Mouse (Mus musculus) ES-E14 (cell line): Measurements from ENCODE around the gene Gm9887. TPM values are rescaled to one million over a fixed set of nuclear protein-coding genes. Genes with fewer than 3 reads are reported as not detected.
A peak's percentile ranks its signal among the peaks of the same experiment; 100 is the strongest.

ENCODE experiments used
- DNase-seq: peaks from one replicate; pipeline ENCODE4 v3.0.0-alpha.2; 2013; ENCODE audit warnings: low read depth, low spot score
- H3K27ac ChIP-seq: 2 replicates; pipeline ENCODE4 v1.5.1; 2012; ENCODE audit warnings: low read depth, mild to moderate bottlenecking, low read length, moderate library complexity, mixed read lengths; ENCODE audit not compliant: poor library complexity, insufficient read depth, severe bottlenecking
- H3K36me3 ChIP-seq: 2 replicates; pipeline ENCODE4 v1.6.1; 2012; ENCODE audit warnings: mild to moderate bottlenecking, low read length, moderate library complexity, mixed read lengths; ENCODE audit not compliant: control insufficient read depth, poor library complexity, insufficient read depth, severe bottlenecking
- H3K4me1 ChIP-seq, 2 experiments: fragments of 150-350 bp in 1 of 2; sonication (generic) in 1 of 2; 2 replicates each; pipeline ENCODE4 v1.6.1; 2012; ENCODE audit warnings: low read length in 2 of 2, mild to moderate bottlenecking in 1 of 2, mixed read lengths in 1 of 2; ENCODE audit not compliant: control insufficient read depth in 2 of 2, insufficient read depth in 2 of 2, poor library complexity in 1 of 2
- H3K4me3 ChIP-seq, 2 experiments: fragments of 150-350 bp in 1 of 2; sonication (generic) in 1 of 2; 2 replicates each; pipeline ENCODE4 v1.5.1; 2012; ENCODE audit warnings: low read length in 2 of 2, low read depth in 1 of 2, mild to moderate bottlenecking in 1 of 2, mixed read lengths in 1 of 2; ENCODE audit not compliant: insufficient read depth in 1 of 2, poor library complexity in 1 of 2, severe bottlenecking in 1 of 2
- H3K9ac ChIP-seq: 2 replicates; pipeline ENCODE4 v1.6.1; 2012; ENCODE audit warnings: low read depth, mild to moderate bottlenecking, low read length, mixed read lengths; ENCODE audit not compliant: poor library complexity, insufficient read depth, severe bottlenecking
- H3K9me3 ChIP-seq: fragments of 150-350 bp; sonication (generic); 2 replicates; pipeline ENCODE4 v1.6.1; 2012; ENCODE audit warnings: low read depth, mild to moderate bottlenecking, low read length; ENCODE audit not compliant: control insufficient read depth, insufficient read depth
- CHD2 ChIP-seq: IDR thresholded peaks from 2 replicates; pipeline ENCODE4 v1.6.1; 2014; ENCODE audit warnings: mild to moderate bottlenecking, low read depth, low read length, inconsistent platforms
- HCFC1 ChIP-seq: IDR thresholded peaks from 2 replicates; pipeline ENCODE4 v1.6.1; 2012; ENCODE audit warnings: low read length, inconsistent platforms, borderline replicate concordance; ENCODE audit not compliant: insufficient read depth
- MAFK ChIP-seq: IDR thresholded peaks from 2 replicates; pipeline ENCODE4 v1.6.1; 2014; ENCODE audit warnings: mild to moderate bottlenecking, low read depth, low read length, inconsistent platforms; ENCODE audit not compliant: insufficient read depth
- ZC3H11A ChIP-seq: IDR thresholded peaks from 2 replicates; pipeline ENCODE4 v1.6.1; 2012; ENCODE audit warnings: low read depth, mild to moderate bottlenecking, inconsistent platforms, low read length, borderline replicate concordance
- ZNF384 ChIP-seq: IDR thresholded peaks from 2 replicates; pipeline ENCODE4 v1.6.1; 2012; ENCODE audit warnings: low read depth, low read length, inconsistent platforms
- in situ Hi-C, 2 experiments: fragments of 600-800 bp; cut with MboI; formaldehyde crosslinking; loops; one replicate each; pipeline ENCODE4 v1.15.1; 2025; ENCODE audit warnings: low sequenced_read_pairs in 2 of 2, inconsistent platforms in 1 of 2; ENCODE audit not compliant: unreplicated experiment in 2 of 2
- total RNA-seq: library from RNA; depleted of rRNA; stranded (reverse); fragments of 300-350 nt; gene quantifications from 2 replicates; pipeline ENCODE4 v1.2.3, GENCODE M21; 2012

The Gm9887 gene
- total RNA-seq, 1 experiment = 1.4 TPM

- Histone ChIP-seq H3K4me3 (no peak overlapping the region), H3K9me3 (no peaks in the 10 kb centered on the region), H3K4me1 (peaks cover 0 to 5% of the 10 kb centered on the region in 2 experiments; a peak in 1 of 4 replicates), H3K27ac (no peak overlapping the region), H3K9ac (no peak overlapping the region), H3K36me3 (no peaks in the 10 kb centered on the region)
- DNase-seq = no peak
- in situ Hi-C loops = no loop called here
- TF ChIP-seq MAFK = no peak
- TF ChIP-seq ZC3H11A = no peak
- no peak for TF ChIP-seq CHD2
- no peak for TF ChIP-seq HCFC1
- TF ChIP-seq ZNF384 = no peak
Observed at GRCm38 (mm10) chr12:69413303-69413702, 41.0 kb upstream of the Gm9887 start.

GRCm38 (mm10) chr12:69411936-69412335 is 39.7 kb upstream of the Gm9887 start:
- Histone ChIP-seq H3K27ac (no peak overlapping the region), H3K4me3 (no peak overlapping the region), H3K9me3 (no peaks in the 10 kb centered on the region), H3K9ac (no peak overlapping the region), H3K4me1 (no peaks in the 10 kb centered on the region), H3K36me3 (no peaks in the 10 kb centered on the region)
- in situ Hi-C loops = no loop called here
- TF ChIP-seq ZC3H11A (no peak), CHD2 (no peak), MAFK (no peak), HCFC1 (no peak), ZNF384 (no peak)
- DNase-seq = no peak

GRCm38 (mm10) chr12:69410767-69411166 is 38.5 kb upstream of the Gm9887 start:
- H3K27ac ChIP-seq = no peak overlapping the region
- no peaks in the 10 kb centered on the region for H3K9me3 ChIP-seq
- H3K4me3 ChIP-seq = no peak overlapping the region
- H3K9ac ChIP-seq = no peak overlapping the region
- in situ Hi-C loops = no loop called here
- no peaks in the 10 kb centered on the region for H3K36me3 ChIP-seq
- no peak for DNase-seq
- H3K4me1 ChIP-seq = no peaks in the 10 kb centered on the region
- TF ChIP-seq HCFC1 = no peak
- TF ChIP-seq CHD2 = no peak
- no peak for TF ChIP-seq ZC3H11A
- TF ChIP-seq MAFK = peak; percentile 88
- TF ChIP-seq ZNF384 = no peak

- H3K36me3 ChIP-seq = no peaks in the 10 kb centered on the region
- in situ Hi-C loops = no loop called here
- TF ChIP-seq ZC3H11A (no peak), CHD2 (no peak), HCFC1 (no peak), ZNF384 (no peak), MAFK (no peak)
Observed at GRCm38 (mm10) chr12:69402594-69403167, 30.4 kb upstream of the Gm9887 start.

GRCm38 (mm10) chr12:69402100-69402499 is 29.8 kb upstream of the Gm9887 start:
- Histone ChIP-seq H3K4me1 (no peaks in the 10 kb centered on the region), H3K27ac (no peak overlapping the region), H3K9ac (no peak overlapping the region), H3K9me3 (no peaks in the 10 kb centered on the region), H3K36me3 (no peaks in the 10 kb centered on the region), H3K4me3 (no peak overlapping the region)
- TF ChIP-seq CHD2 (no peak), ZNF384 (no peak), HCFC1 (no peak), MAFK (no peak), ZC3H11A (no peak)
- no peak for DNase-seq
- in situ Hi-C loops = no loop called here

More at GRCm38 (mm10) chr12:69402594-69403167, 30.4 kb upstream of the Gm9887 start:
- no peak overlapping the region for H3K9ac ChIP-seq
- DNase-seq = no peak
- H3K9me3 ChIP-seq = no peaks in the 10 kb centered on the region
- no peaks in the 10 kb centered on the region for H3K4me1 ChIP-seq
- no peak overlapping the region for H3K27ac ChIP-seq
- no peak overlapping the region for H3K4me3 ChIP-seq
